Mouse (Mus musculus): ENCODE measurements around the gene Mmp2. TPM values are rescaled to one million over a fixed set of nuclear protein-coding genes. Genes with fewer than 3 reads are reported as not detected.

The Mmp2 gene
- total and polyA plus RNA-seq, 3 experiments, result not detected

- no peaks in the 10 kb centered on the region for H3K36me3 ChIP-seq (replicated peaks in 1 of 2; ENCODE audit: control insufficient read depth in 1 of 2, insufficient read depth in 1 of 2, low read length in 1 of 2)
- peaks cover 68% of the 10 kb centered on the region for H3K9me3 ChIP-seq (replicated peaks; ENCODE audit: low read length)
- no peak overlapping the region for H3K4me3 ChIP-seq (replicated peaks in 1 of 3; ENCODE audit: low read depth in 2 of 3, low read length in 2 of 3, poor library complexity in 1 of 3)
- no peaks in the 10 kb centered on the region for H3K4me1 ChIP-seq (ENCODE audit: control insufficient read depth in 1 of 2, insufficient read depth in 2 of 2)
- no peak overlapping the region for H3K4me2 ChIP-seq (ENCODE audit: insufficient read depth, low read depth, poor library complexity, severe bottlenecking)
- H3K27ac ChIP-seq (ENCODE audit: insufficient read depth, low read depth), result no peak overlapping the region
- TF ChIP-seq ELF1 (IDR thresholded peaks at IDR 0.05; ENCODE audit: low read depth, low read length) (no peak), EP300 (IDR thresholded peaks at IDR 0.05; ENCODE audit: low read length) (no peak), MXI1 (IDR thresholded peaks at IDR 0.05; ENCODE audit: low read depth, low read length) (no peak), MEF2A (IDR thresholded peaks at IDR 0.05; ENCODE audit: borderline replicate concordance, low read depth, low read length) (no peak), TCF12 (IDR thresholded peaks at IDR 0.05; ENCODE audit: low read depth, low read length) (no peak), GABPA (IDR thresholded peaks at IDR 0.05; ENCODE audit: insufficient replicate concordance, low read depth, low read length) (no peak), CTCF (conservative IDR thresholded peaks at IDR 0.05 in 1 of 2, IDR thresholded peaks at IDR 0.05 in 1 of 2; ENCODE audit: low read depth in 2 of 2, low read length in 2 of 2) (no peak), NELFE (IDR thresholded peaks at IDR 0.05; ENCODE audit: low read depth, low read length) (no peak)
- no peak for DNase-seq (ENCODE audit: extremely low read depth)
- no peaks in the 10 kb centered on the region for H3K79me2 ChIP-seq (replicated peaks; ENCODE audit: control insufficient read depth, extremely low read depth, insufficient read depth, poor library complexity, severe bottlenecking)
- no peak overlapping the region for H3K9ac ChIP-seq (ENCODE audit: insufficient read depth, low read depth)
- in situ Hi-C loops (cut with MboI; ENCODE audit: low pct_ligation_motif_present, low pct_unique_long_range_greater_than_20kb, low sequenced_read_pairs) (no loop called here), dilution Hi-C loops (cut with MboI; ENCODE audit: extremely low pct_ligation_motif_present, extremely low pct_unique_long_range_greater_than_20kb, low sequenced_read_pairs) (no loop called here)
- no peaks in the 10 kb centered on the region for H3K27me3 ChIP-seq (replicated peaks)
These were observed 70.7 kb downstream of the Mmp2 start for GRCm38 (mm10) chr8:92897794-92898193.

- in situ Hi-C loops (cut with MboI; ENCODE audit: low pct_ligation_motif_present, low pct_unique_long_range_greater_than_20kb, low sequenced_read_pairs) (no loop called here), dilution Hi-C loops (cut with MboI; ENCODE audit: extremely low pct_ligation_motif_present, extremely low pct_unique_long_range_greater_than_20kb, low sequenced_read_pairs) (no loop called here)
- no peaks in the 10 kb centered on the region for H3K79me2 ChIP-seq (replicated peaks; ENCODE audit: control insufficient read depth, extremely low read depth, insufficient read depth, poor library complexity, severe bottlenecking)
- no peaks in the 10 kb centered on the region for H3K36me3 ChIP-seq (replicated peaks in 1 of 2; ENCODE audit: control insufficient read depth in 1 of 2, insufficient read depth in 1 of 2, low read length in 1 of 2)
- H3K4me3 ChIP-seq (replicated peaks in 1 of 3; ENCODE audit: low read depth in 2 of 3, low read length in 2 of 3, poor library complexity in 1 of 3), result no peak overlapping the region
- no peak overlapping the region for H3K9ac ChIP-seq (ENCODE audit: insufficient read depth, low read depth)
- TF ChIP-seq CHD1 (IDR thresholded peaks at IDR 0.05; ENCODE audit: low read depth, low read length), result no peak
- no peak for TF ChIP-seq MEF2A (IDR thresholded peaks at IDR 0.05; ENCODE audit: borderline replicate concordance, low read depth, low read length)
- no peak for TF ChIP-seq ELF1 (IDR thresholded peaks at IDR 0.05; ENCODE audit: low read depth, low read length)
- no peak for TF ChIP-seq MAFK (IDR thresholded peaks at IDR 0.05; ENCODE audit: insufficient replicate concordance, low read length)
- TF ChIP-seq POLR2A (IDR thresholded peaks at IDR 0.05; ENCODE audit: low read depth, low read length), result no peak
- no peak for TF ChIP-seq GABPA (IDR thresholded peaks at IDR 0.05; ENCODE audit: insufficient replicate concordance, low read depth, low read length)
- no peak for TF ChIP-seq MXI1 (IDR thresholded peaks at IDR 0.05; ENCODE audit: low read depth, low read length)
- H3K9me3 ChIP-seq (replicated peaks; ENCODE audit: low read length), result peaks cover 67% of the 10 kb centered on the region
- no peak for DNase-seq (ENCODE audit: extremely low read depth)
- no peaks in the 10 kb centered on the region for H3K4me1 ChIP-seq (ENCODE audit: control insufficient read depth in 1 of 2, insufficient read depth in 2 of 2)
- no peak overlapping the region for H3K27ac ChIP-seq (ENCODE audit: insufficient read depth, low read depth)
- H3K4me2 ChIP-seq (ENCODE audit: insufficient read depth, low read depth, poor library complexity, severe bottlenecking), result no peak overlapping the region
- H3K27me3 ChIP-seq (replicated peaks), result no peaks in the 10 kb centered on the region
These were observed 72.5 kb downstream of the Mmp2 start for GRCm38 (mm10) chr8:92899590-92899989.

- no peaks in the 10 kb centered on the region for H3K36me3 ChIP-seq (replicated peaks in 1 of 2; ENCODE audit: control insufficient read depth in 1 of 2, insufficient read depth in 1 of 2, low read length in 1 of 2)
- peaks cover 62% of the 10 kb centered on the region for H3K9me3 ChIP-seq (replicated peaks; ENCODE audit: low read length)
- TF ChIP-seq UBTF (IDR thresholded peaks at IDR 0.05; ENCODE audit: low read depth, low read length) (no peak), PAX5 (IDR thresholded peaks at IDR 0.05; ENCODE audit: low read length) (no peak), USF1 (IDR thresholded peaks at IDR 0.05; ENCODE audit: low read depth, low read length) (no peak), MAFK (IDR thresholded peaks at IDR 0.05; ENCODE audit: insufficient replicate concordance, low read length) (no peak), BHLHE40 (IDR thresholded peaks at IDR 0.05; ENCODE audit: low read depth, low read length) (no peak)
- no peak within 1 kb of the TSS for H3K9ac ChIP-seq (ENCODE audit: insufficient read depth, low read depth)
- no peaks in the 10 kb centered on the region for H3K4me1 ChIP-seq (ENCODE audit: control insufficient read depth in 1 of 2, insufficient read depth in 2 of 2)
- no peak for DNase-seq (ENCODE audit: extremely low read depth)
- dilution Hi-C loops (cut with MboI; ENCODE audit: extremely low pct_ligation_motif_present, extremely low pct_unique_long_range_greater_than_20kb, low sequenced_read_pairs) (no loop called here), in situ Hi-C loops (cut with MboI; ENCODE audit: low pct_ligation_motif_present, low pct_unique_long_range_greater_than_20kb, low sequenced_read_pairs) (no loop called here)
- no peaks in the 10 kb centered on the region for H3K79me2 ChIP-seq (replicated peaks; ENCODE audit: control insufficient read depth, extremely low read depth, insufficient read depth, poor library complexity, severe bottlenecking)
- H3K27me3 ChIP-seq (replicated peaks), result no peaks in the 10 kb centered on the region
- no peak within 1 kb of the TSS for H3K4me2 ChIP-seq (ENCODE audit: insufficient read depth, low read depth, poor library complexity, severe bottlenecking)
- no peak within 1 kb of the TSS for H3K4me3 ChIP-seq (replicated peaks in 1 of 3; ENCODE audit: low read depth in 2 of 3, low read length in 2 of 3, poor library complexity in 1 of 3)
- no peak within 1 kb of the TSS for H3K27ac ChIP-seq (ENCODE audit: insufficient read depth, low read depth)
These were observed 74.0 kb downstream of the Mmp2 start, which contains the start of gene Capns2 for GRCm38 (mm10) chr8:92901107-92901506. Capns2 (plus strand) TSS chr8:92901407.

Measured in CH12.LX (cell line).